Mouse (Mus musculus) bone marrow macrophage, adult 2 months (primary cell): ENCODE data around the gene Ccdc184.

Source experiments
- CTCF ChIP-seq: IDR thresholded peaks from 2 replicates; pipeline ENCODE4 v1.5.1; 2012; ENCODE audit warnings: low read depth, mild to moderate bottlenecking, low read length, moderate library complexity
- POLR2A ChIP-seq: IDR thresholded peaks from 2 replicates; pipeline ENCODE4 v1.6.1; 2012; ENCODE audit warnings: mild to moderate bottlenecking, low read depth, low read length, borderline replicate concordance

- TF ChIP-seq CTCF (no peak), POLR2A (no peak)
These were observed 33.5 kb upstream of the Ccdc184 start for GRCm38 (mm10) chr15:98133471-98133870.
